Mouse (Mus musculus): ENCODE measurements around the gene Rasgef1b.

DNA sequence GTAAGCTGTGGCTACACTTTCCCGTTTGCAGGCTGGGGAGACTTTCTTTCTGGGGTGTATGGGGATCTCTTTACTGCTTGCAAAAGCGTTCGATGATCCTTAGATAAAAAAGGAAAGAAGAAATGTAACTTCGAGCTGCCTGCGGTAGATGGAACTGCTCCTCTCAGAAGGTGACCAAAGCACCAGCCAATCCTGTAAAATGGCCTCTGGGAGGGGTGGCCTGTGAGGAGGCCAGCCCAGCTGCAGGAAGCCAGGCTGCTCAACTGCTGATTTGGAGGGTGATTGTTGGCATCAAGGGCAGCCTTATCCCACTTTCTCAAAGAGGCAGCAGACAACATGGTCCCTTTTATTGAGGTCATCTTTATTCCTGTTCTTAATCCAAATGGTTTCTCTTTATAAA, 283.6 kb downstream of the Rasgef1b start:
- TF ChIP-seq POLR2A (IDR thresholded peaks at IDR 0.05; ENCODE audit: extremely low read depth, insufficient read depth, low read length) (no peak), CTCF (IDR thresholded peaks at IDR 0.05; ENCODE audit: low read depth, low read length) (no peak)

Data from liver, adult 2 months (tissue).